Mouse (Mus musculus) heart, postnatal 0 days (tissue): ENCODE measurements around the gene Slc17a9. TPM values are rescaled to one million over a fixed set of nuclear protein-coding genes. Genes with fewer than 3 reads are reported as not detected.

Source experiments
- ATAC-seq: fragments of 200-750 bp; cut with Nextera tagmentation; 2 replicates; pipeline ENCODE4 v1.8.0; 2017; ENCODE audit warnings: low read depth, moderate number of reproducible peaks, moderate library complexity; ENCODE audit not compliant: insufficient read depth
- DNase-seq: peaks from one replicate; pipeline ENCODE4 v3.0.0-alpha.2; 2016; ENCODE audit warnings: low spot score
- H3K27ac ChIP-seq: fragments of 300-500 bp; sonication (generic); 2 replicates; pipeline ENCODE4 v1.5.1; 2014; ENCODE audit warnings: low read depth, mild to moderate bottlenecking
- H3K27me3 ChIP-seq: fragments of 300-500 bp; sonication (generic); 2 replicates; pipeline ENCODE4 v1.6.1; 2014; ENCODE audit warnings: low read length, mixed read lengths; ENCODE audit not compliant: control insufficient read depth, insufficient read depth
- H3K36me3 ChIP-seq: fragments of 300-500 bp; sonication (generic); replicated peaks from 2 replicates; pipeline ENCODE4 v1.6.1; 2014; ENCODE audit warnings: low read length, mixed read lengths; ENCODE audit not compliant: control insufficient read depth, insufficient read depth
- H3K4me1 ChIP-seq: fragments of 300-500 bp; sonication (generic); 2 replicates; pipeline ENCODE4 v1.6.1; 2014; ENCODE audit warnings: antibody characterized with exemption; ENCODE audit not compliant: control insufficient read depth, insufficient read depth
- H3K4me2 ChIP-seq: fragments of 300-500 bp; sonication (generic); 2 replicates; pipeline ENCODE4 v1.6.1; 2014; ENCODE audit warnings: low read depth, mild to moderate bottlenecking, low read length, moderate library complexity
- H3K4me3 ChIP-seq: fragments of 300-500 bp; sonication (generic); 2 replicates; pipeline ENCODE4 v1.5.1; 2014; ENCODE audit warnings: low read depth, low read length
- H3K9ac ChIP-seq: fragments of 300-500 bp; sonication (generic); replicated peaks from 2 replicates; pipeline ENCODE4 v1.6.1; 2014; ENCODE audit warnings: low read depth, low read length, mixed read lengths
- H3K9me3 ChIP-seq: fragments of 300-500 bp; sonication (generic); replicated peaks from 2 replicates; pipeline ENCODE4 v1.6.1; 2016; ENCODE audit warnings: low read length; ENCODE audit not compliant: control insufficient read depth
- CTCF ChIP-seq: IDR thresholded peaks from 2 replicates; pipeline ENCODE4 v1.5.1; 2016; ENCODE audit warnings: antibody characterized with exemption, control low read depth, low read depth
- EP300 ChIP-seq: IDR thresholded peaks from 2 replicates; pipeline ENCODE4 v1.6.1; 2016; ENCODE audit warnings: antibody characterized with exemption, low read depth
- WGBS: fragments of 180-500 bp; shearing (Covaris S2); extraction: QIAGEN DNeasy Blood & Tissue Kit; methylation state at CpG from one replicate; pipeline ENCODE4 v1.1.7; 2014; 5-methylcytosine and 5-hydroxymethylcytosine counted together
- polyA plus RNA-seq: library from polyadenylated mRNA; unstranded; fragments of >200 nt; fragmentation: Nextera tagmentation; extraction: Ambion mirVana; gene quantifications from 2 replicates; pipeline ENCODE4 v1.2.1, GENCODE M21; 2015
- total RNA-seq: library from RNA; depleted of rRNA; stranded (reverse); fragments of >200 nt; gene quantifications from 2 replicates; pipeline ENCODE4 v1.2.3, GENCODE M21; 2014; ENCODE audit warnings: low replicate concordance

Gene Slc17a9
- total and polyA plus RNA-seq, 2 experiments from 2014 or later: 0.60 to 1.5 TPM

GRCm38 (mm10) chr2:180705066-180705465 is 20.0 kb upstream of the Slc17a9 start:
- Histone ChIP-seq H3K4me3 (no peak overlapping the region), H3K4me1 (peaks cover 49% of the 10 kb centered on the region), H3K27me3 (no peaks in the 10 kb centered on the region), H3K27ac (peak overlapping the region; percentile 83), H3K9me3 (no peaks in the 10 kb centered on the region), H3K36me3 (no peaks in the 10 kb centered on the region), H3K9ac (0 out of 2 replicates have a peak overlapping the region, but pooled peaks have one; percentile 18), H3K4me2 (peak overlapping the region; percentile 27)
- WGBS: 64% methylated on average over 3 of the region's 3 CpGs
- no peak for DNase-seq
- no peak for ATAC-seq
- TF ChIP-seq EP300 (no peak), CTCF (no peak)

GRCm38 (mm10) chr2:180705975-180706374 is 19.1 kb upstream of the Slc17a9 start:
- H3K4me2 ChIP-seq: no peak overlapping the region
- no peaks in the 10 kb centered on the region for H3K27me3 ChIP-seq
- no peak for ATAC-seq
- no peak for DNase-seq
- peaks cover 41% of the 10 kb centered on the region for H3K4me1 ChIP-seq
- H3K36me3 ChIP-seq: no peaks in the 10 kb centered on the region
- H3K27ac ChIP-seq: no peak overlapping the region
- no peak overlapping the region for H3K4me3 ChIP-seq
- WGBS: 93% methylated on average over 5 of the region's 5 CpGs
- no peaks in the 10 kb centered on the region for H3K9me3 ChIP-seq
- TF ChIP-seq CTCF: no peak
- no peak for TF ChIP-seq EP300
- H3K9ac ChIP-seq: no peak overlapping the region

GRCm38 (mm10) chr2:180709023-180709922 is 15.8 kb upstream of the Slc17a9 start:
- Histone ChIP-seq H3K9me3 (no peaks in the 10 kb centered on the region), H3K27me3 (no peaks in the 10 kb centered on the region), H3K9ac (peak overlapping the region; percentile 99), H3K4me2 (peak overlapping the region; percentile 86), H3K4me3 (peak overlapping the region; percentile 97), H3K36me3 (peaks cover 13% of the 10 kb centered on the region), H3K27ac (peak overlapping the region; percentile 90), H3K4me1 (peaks cover 27% of the 10 kb centered on the region)
- TF ChIP-seq CTCF (no peak), EP300 (no peak)
- DNase-seq: peak; percentile 46
- peak; percentile 42 for ATAC-seq
- under 1% methylated on average over 39 of the region's 39 CpGs for WGBS

- H3K27ac ChIP-seq: peak within 1 kb of the TSS; percentile 94
- ATAC-seq (peak; percentile 95), DNase-seq (peak; percentile 99)
- peak within 1 kb of the TSS; percentile 86 for H3K4me2 ChIP-seq
- no peaks in the 10 kb centered on the region for H3K27me3 ChIP-seq
- 0% methylated on average over 42 of the region's 43 CpGs for WGBS
- no peak for TF ChIP-seq CTCF
- TF ChIP-seq EP300: peak; percentile 78; the same call in 1 of the 2 replicates
- peaks cover 21% of the 10 kb centered on the region for H3K4me1 ChIP-seq
- H3K9ac ChIP-seq: peak within 1 kb of the TSS; percentile 99
- peak within 1 kb of the TSS; percentile 97 for H3K4me3 ChIP-seq
- peaks cover 19% of the 10 kb centered on the region for H3K36me3 ChIP-seq
- H3K9me3 ChIP-seq: no peaks in the 10 kb centered on the region
These were observed 15.2 kb upstream of the Slc17a9 start, which contains the start of the genes Dido1 and Gid8 for GRCm38 (mm10) chr2:180709923-180710272. TSS of gene Dido1 (minus strand) at chr2:180709999. TSS of gene Gid8 (plus strand) at chr2:180710117.

DNA sequence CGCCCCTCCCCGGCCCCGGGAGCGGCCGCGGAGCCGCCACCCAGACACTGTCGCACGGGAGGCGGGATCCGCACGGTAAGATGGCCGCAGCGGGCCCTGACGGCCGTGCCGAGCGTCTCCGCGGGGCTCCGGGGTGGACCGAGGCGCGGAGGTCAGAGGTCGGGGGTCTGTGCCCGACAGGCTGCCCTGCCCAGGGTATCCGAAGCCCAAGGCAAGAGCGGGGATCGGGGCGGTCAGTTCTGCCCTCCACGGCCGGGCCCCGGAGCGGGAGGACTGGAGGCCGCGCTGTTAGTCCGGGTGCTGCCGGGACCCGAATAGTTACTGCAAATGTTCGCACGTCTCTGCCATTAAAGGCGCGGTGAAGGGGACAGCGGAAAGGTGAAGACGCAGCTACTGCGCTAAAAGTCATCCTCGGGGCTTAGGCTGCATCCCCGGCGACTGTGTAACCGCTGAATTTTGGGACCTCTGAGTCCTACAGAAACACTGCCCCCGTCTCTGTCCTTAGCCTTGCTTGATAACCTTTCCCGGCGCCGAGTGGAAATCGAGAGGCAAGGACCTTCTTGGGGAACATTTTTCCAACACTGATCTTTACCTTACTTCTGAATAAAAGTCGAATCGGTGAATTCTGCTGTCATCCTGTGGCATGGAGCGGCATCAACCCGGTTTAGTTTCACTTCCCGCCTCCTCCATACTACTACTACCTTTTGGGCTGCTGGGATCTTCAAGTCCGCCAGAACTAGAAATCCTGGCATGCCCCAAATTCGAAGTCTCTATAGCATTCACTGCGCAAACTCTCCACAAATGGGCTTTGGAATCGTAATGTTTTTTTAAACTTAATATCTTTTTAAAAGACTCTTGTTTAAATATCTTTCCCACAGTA is 14.5 kb upstream of the Slc17a9 start:
- ATAC-seq: no peak; the same call in 1 of the 2 replicates
- no peak for TF ChIP-seq CTCF
- TF ChIP-seq EP300: no peak
- peak overlapping the region; percentile 62 for H3K4me2 ChIP-seq

More for the DNA sequence above, 14.5 kb upstream of the Slc17a9 start:
- WGBS: 2% methylated on average over 64 of the region's 64 CpGs
- H3K4me1 ChIP-seq: peaks cover 15% of the 10 kb centered on the region
- DNase-seq: no peak
- H3K27ac ChIP-seq: peak overlapping the region; percentile 94
- peak overlapping the region; percentile 97 for H3K4me3 ChIP-seq
- H3K9me3 ChIP-seq: no peaks in the 10 kb centered on the region
- H3K27me3 ChIP-seq: no peaks in the 10 kb centered on the region
- peak overlapping the region; percentile 99 for H3K9ac ChIP-seq
- peaks cover 20% of the 10 kb centered on the region for H3K36me3 ChIP-seq
